Mouse (Mus musculus): ENCODE measurements around the gene Axin2.

Gene Axin2

GRCm38 (mm10) chr11:108906590-108907254, 13.4 kb upstream of the Axin2 start:
- no peak for DNase-seq

- no peak for DNase-seq
These were observed 10.6 kb upstream of the Axin2 start for GRCm38 (mm10) chr11:108909396-108910195.

GRCm38 (mm10) chr11:108910328-108910886, 9.7 kb upstream of the Axin2 start:
- DNase-seq: no peak

- no peak for DNase-seq
These were observed 9.2 kb upstream of the Axin2 start for GRCm38 (mm10) chr11:108910903-108911302.

GRCm38 (mm10) chr11:108912174-108912573, 8.0 kb upstream of the Axin2 start:
- DNase-seq: no peak

GRCm38 (mm10) chr11:108917422-108918324, 2.5 kb upstream of the Axin2 start:
- no peak for DNase-seq

GRCm38 (mm10) chr11:108920636-108921505, 722 bp downstream of the Axin2 start:
- DNase-seq: peak; percentile 85

- peak; percentile 51 for DNase-seq
These were observed 1.6 kb downstream of the Axin2 start for GRCm38 (mm10) chr11:108921506-108922455.

GRCm38 (mm10) chr11:108922511-108923187, 2.5 kb downstream of the Axin2 start:
- no peak for DNase-seq

- DNase-seq: no peak
These were observed 3.0 kb downstream of the Axin2 start for GRCm38 (mm10) chr11:108923188-108923575.

GRCm38 (mm10) chr11:108923781-108924180, 3.6 kb downstream of the Axin2 start:
- no peak for DNase-seq

- DNase-seq: no peak
These were observed 4.2 kb downstream of the Axin2 start for GRCm38 (mm10) chr11:108924346-108924745.

- DNase-seq: peak; percentile 94
These were observed 5.1 kb downstream of the Axin2 start for GRCm38 (mm10) chr11:108925202-108925601.

GRCm38 (mm10) chr11:108925826-108926225, 5.7 kb downstream of the Axin2 start:
- no peak for DNase-seq

- DNase-seq: no peak
These were observed 6.4 kb downstream of the Axin2 start for GRCm38 (mm10) chr11:108926345-108927092.

- no peak for DNase-seq
These were observed 6.9 kb downstream of the Axin2 start for GRCm38 (mm10) chr11:108927093-108927444.

GRCm38 (mm10) chr11:108928096-108928495, 7.9 kb downstream of the Axin2 start:
- DNase-seq: no peak

- DNase-seq: no peak
These were observed 8.6 kb downstream of the Axin2 start for GRCm38 (mm10) chr11:108928752-108929151.

- no peak for DNase-seq
These were observed 9.0 kb downstream of the Axin2 start for GRCm38 (mm10) chr11:108929176-108929575.
